Mouse (Mus musculus) left cerebral cortex, postnatal 25 days (tissue): Measurements from ENCODE around the gene Tlr13. TPM values are rescaled to one million over a fixed set of nuclear protein-coding genes. Genes with fewer than 3 reads are reported as not detected.
"Not testable (repeated sequence)": the region's sequence is repeated elsewhere in the genome, so short reads cannot be mapped to it uniquely, and the experiment has no call there.

Source experiments
- DNase-seq, 2 experiments: peaks; one replicate each; pipeline ENCODE4 v3.0.0; 2022; ENCODE audit warnings: low spot score in 2 of 2, mixed read lengths in 1 of 2
- intact Hi-C: fragments of 180-260 bp; cut with DNase I; formaldehyde crosslinking; loops from one replicate; pipeline ENCODE4 v1.15.1; 2025
- total RNA-seq, 2 experiments: library from RNA; stranded (reverse); gene quantifications; 2 replicates each; pipeline ENCODE4 v1.2.3; 2021

The Tlr13 gene
- total RNA-seq, 2 experiments from 2014 or later: 1.3 to 1.9 TPM

- intact Hi-C loops: no loop called here
- no peak for DNase-seq
These were observed 33.3 kb downstream of the Tlr13 start for GRCm38 (mm10) chrX:106176331-106176730.

GRCm38 (mm10) chrX:106184279-106184678 is 41.3 kb downstream of the Tlr13 start:
- intact Hi-C loops: loop anchor here (10.0 kb wide), 1 partner anchor 259 kb away; the partner anchor contains the start of gene Atrx

GRCm38 (mm10) chrX:106185706-106186105 is 42.7 kb downstream of the Tlr13 start:
- intact Hi-C loops: loop anchor here (5.0 to 10.0 kb wide), 3 partner anchors 158 to 261 kb away; partner anchors contain the start of genes Atp7a, Atrx and Magt1
- no peak for DNase-seq

More at GRCm38 (mm10) chrX:106184279-106184678, 41.3 kb downstream of the Tlr13 start:
- no peak for DNase-seq

- intact Hi-C loops: loop anchor here (5.0 to 10.0 kb wide), 3 partner anchors 160 to 262 kb away; partner anchors contain the start of genes Atp7a, Atrx and Magt1
These were observed 44.0 kb downstream of the Tlr13 start, which contains the start of gene Pgk1 for GRCm38 (mm10) chrX:106186713-106187649. Gene Pgk1, plus strand, starts transcription at chrX:106187100.

GRCm38 (mm10) chrX:106187737-106188136 is 44.7 kb downstream of the Tlr13 start:
- peak in 1 of 2 experiments; percentile 18 for DNase-seq
- intact Hi-C loops: loop anchor here (5.0 to 10.0 kb wide), 3 partner anchors 160 to 263 kb away; partner anchors contain the start of genes Atp7a, Atrx and Magt1

More at GRCm38 (mm10) chrX:106186713-106187649, 44.0 kb downstream of the Tlr13 start, which contains the start of gene Pgk1:
- DNase-seq: peak; percentile 84 to 97

GRCm38 (mm10) chrX:106189356-106189755 is 46.4 kb downstream of the Tlr13 start:
- intact Hi-C loops: loop anchor here (5.0 to 10.0 kb wide), 3 partner anchors 162 to 265 kb away; partner anchors contain the start of genes Atp7a, Atrx and Magt1

GRCm38 (mm10) chrX:106190091-106190490 is 47.1 kb downstream of the Tlr13 start:
- no peak for DNase-seq
- intact Hi-C loops: no loop called here

More at GRCm38 (mm10) chrX:106189356-106189755, 46.4 kb downstream of the Tlr13 start:
- DNase-seq: no peak

- DNase-seq, intact Hi-C loops: not testable (repeated sequence)
These were observed 51.4 kb downstream of the Tlr13 start for GRCm38 (mm10) chrX:106194361-106194760.

GRCm38 (mm10) chrX:106197308-106197707 is 54.3 kb downstream of the Tlr13 start:
- no peak for DNase-seq
- intact Hi-C loops: loop anchor here (5.0 kb wide), 1 partner anchor 190 kb away; no protein-coding TSS in a partner anchor

GRCm38 (mm10) chrX:106198904-106199303 is 55.9 kb downstream of the Tlr13 start:
- intact Hi-C loops: loop anchor here (5.0 kb wide), 1 partner anchor 188 kb away; no protein-coding TSS in a partner anchor
- no peak for DNase-seq

GRCm38 (mm10) chrX:106209100-106209499 is 66.1 kb downstream of the Tlr13 start:
- intact Hi-C loops: no loop called here
- DNase-seq: no peak

Other genes starting within 250 kb of the Tlr13 start
- 100 to 1,000 TPM; 165 to 174 TPM for gene Atrx, start 213.8 kb upstream of the Tlr13 start, total RNA-seq
- 10 to 100 TPM; 15.5 TPM for gene Magt1, start 131.3 kb upstream of the Tlr13 start, total RNA-seq
- 100 to 1,000 TPM; 353 to 364 TPM for gene Cox7b, start 127.5 kb upstream of the Tlr13 start, total RNA-seq
- gene Atp7a, start 115.9 kb upstream of the Tlr13 start, total RNA-seq: 1 to 10 TPM; 8.0 to 8.2 TPM
- 100 to 1,000 TPM; 441 to 492 TPM for gene Pgk1, start 43.9 kb downstream of the Tlr13 start, total RNA-seq
- gene Taf9b, start 78.0 kb downstream of the Tlr13 start, total RNA-seq: 10 to 100 TPM; 21.3 to 23.3 TPM
- not detected for gene Fnd3c2, start 112.2 kb downstream of the Tlr13 start, total RNA-seq